Mouse (Mus musculus): Measurements from ENCODE around the gene Nsmf.

DNA sequence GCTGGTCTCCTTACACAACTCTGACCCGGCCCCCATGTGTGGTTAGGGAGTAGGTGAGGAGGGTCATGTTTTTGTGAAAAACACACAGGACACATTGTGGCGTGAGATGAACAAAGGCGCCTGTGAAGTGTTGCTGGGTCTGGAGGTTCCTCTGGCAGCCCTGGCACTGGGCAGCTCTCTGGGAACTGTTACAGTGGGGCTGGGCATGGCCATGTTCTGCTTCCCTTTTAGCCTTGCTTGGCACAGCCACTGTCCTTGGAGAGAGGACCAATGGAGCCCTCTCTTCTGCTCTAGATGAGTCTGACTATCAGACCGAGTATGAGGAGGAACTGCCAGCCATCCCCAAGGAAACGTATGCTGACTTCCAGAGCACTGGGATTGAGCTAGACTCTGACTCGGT is 1.1 kb upstream of the Nsmf start:
- no peak for TF ChIP-seq CTCF (IDR thresholded peaks at IDR 0.05; ENCODE audit: borderline replicate concordance, control insufficient read depth, extremely low read depth, insufficient read depth, low read length, poor library complexity)
- TF ChIP-seq POLR2A (IDR thresholded peaks at IDR 0.05; ENCODE audit: control insufficient read depth, extremely low read depth, insufficient read depth, low read length, poor library complexity), result no peak

Data from thymus, adult 2 months (tissue).